Mouse (Mus musculus): ENCODE measurements around the gene Pparg.

- TF ChIP-seq CTCF (IDR thresholded peaks at IDR 0.05; ENCODE audit: borderline replicate concordance, insufficient read depth, low read length) (no peak), POLR2A (IDR thresholded peaks at IDR 0.05; ENCODE audit: low read depth, low read length) (no peak)
Observed at GRCm38 (mm10) chr6:115382712-115383111, 22.0 kb downstream of the Pparg start.

Data from embryonic fibroblast, embryonic 13.5 days (primary cell).